Mouse (Mus musculus): Measurements from ENCODE around the gene Fpgt. TPM values are rescaled to one million over a fixed set of nuclear protein-coding genes. Genes with fewer than 3 reads are reported as not detected.
A peak's percentile ranks its signal among the peaks of the same experiment; 100 is the strongest.

Gene Fpgt
- polyA plus RNA-seq (2012; rRNA removed), result 16.3 TPM in 2 replicates

DNA sequence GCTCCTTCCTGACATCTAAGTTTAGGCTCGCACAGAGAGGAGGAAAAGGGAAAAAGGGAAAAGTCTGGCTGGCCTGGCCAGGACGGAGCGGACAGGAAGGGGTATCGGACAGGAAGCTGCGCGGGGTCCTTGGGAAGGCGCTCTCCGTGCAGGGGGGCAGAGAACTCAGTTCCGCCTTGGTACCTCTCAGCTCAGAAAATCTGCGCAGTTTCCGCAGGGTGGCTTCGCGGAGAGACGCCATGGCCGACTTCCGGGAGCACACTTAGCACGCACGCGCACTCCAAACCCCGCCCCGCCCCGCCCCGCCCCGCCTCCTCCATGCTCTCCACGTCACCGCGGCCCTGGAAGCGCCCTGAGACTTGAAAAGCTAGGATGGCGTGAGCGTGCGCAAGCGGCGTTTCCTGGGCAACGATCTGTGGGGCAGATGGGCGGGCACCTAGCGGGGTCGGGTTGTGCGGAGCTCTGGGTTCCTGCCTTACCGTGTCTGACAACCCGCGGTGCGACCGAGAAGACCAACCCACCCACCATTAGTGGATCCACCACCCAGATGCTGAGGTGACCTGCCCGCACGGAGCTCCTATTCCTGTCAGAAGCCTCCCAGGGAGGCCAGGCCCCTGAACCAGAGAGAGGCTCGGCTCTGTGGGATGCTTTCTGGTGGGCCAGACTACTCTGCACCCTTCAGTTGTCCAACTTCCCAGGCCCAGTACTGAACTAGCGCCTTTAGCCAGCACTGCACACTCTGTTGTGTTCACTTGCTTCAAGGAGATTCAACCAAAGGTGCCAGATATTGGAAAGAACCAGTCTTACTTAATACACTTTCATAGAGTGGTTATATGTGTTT lies at the start of gene Fpgt, which contains the start of gene Lrriq3:
TSS of gene Fpgt (minus strand) at position 288 of the 841 bp plus-strand sequence.
TSS of gene Lrriq3 (plus strand) at position 319 of the 841 bp plus-strand sequence.
- DNase-seq (ENCODE audit: low spot score), result peak; percentile 68

DNA sequence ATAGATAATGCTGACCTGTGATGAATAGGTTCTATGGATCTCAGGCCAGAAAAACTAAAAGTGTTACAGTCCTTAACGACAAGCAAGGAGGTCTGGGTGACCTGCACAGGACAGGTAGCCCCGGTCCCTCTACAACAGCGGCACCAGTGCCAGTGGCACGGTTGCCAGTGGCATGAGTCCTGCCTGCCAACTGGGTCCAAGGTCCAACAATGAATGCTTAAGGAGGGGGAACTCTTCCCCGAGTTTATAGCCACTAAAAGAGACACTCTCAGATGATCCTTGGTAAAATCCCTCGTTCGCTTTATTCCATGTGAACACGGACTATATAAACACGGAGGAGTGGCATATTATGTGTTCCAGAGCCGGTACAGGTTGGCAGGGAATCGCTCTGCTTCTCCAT lies 47.8 kb upstream of the Fpgt start:
- no peak for DNase-seq (ENCODE audit: low spot score)

DNA sequence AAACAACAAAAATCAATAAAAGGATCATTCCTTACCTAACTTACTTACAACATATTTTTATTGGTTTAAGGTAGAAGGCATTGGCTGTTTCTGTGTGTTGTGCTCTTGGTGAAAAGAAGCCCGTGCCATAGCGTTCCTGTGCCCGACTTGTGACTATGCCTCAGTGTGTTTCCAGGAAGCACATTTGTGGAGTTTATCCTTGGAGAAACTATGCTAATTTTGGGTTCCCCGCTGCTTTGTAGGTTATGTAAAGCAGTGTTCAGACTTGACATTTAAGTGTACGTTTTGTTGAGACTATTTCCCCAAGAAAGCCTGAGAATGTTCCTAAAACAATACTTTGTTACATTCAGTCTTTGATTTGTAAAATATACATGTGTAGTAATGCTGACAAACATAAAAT lies 44.5 kb upstream of the Fpgt start:
- DNase-seq (ENCODE audit: low spot score), result no peak

DNA sequence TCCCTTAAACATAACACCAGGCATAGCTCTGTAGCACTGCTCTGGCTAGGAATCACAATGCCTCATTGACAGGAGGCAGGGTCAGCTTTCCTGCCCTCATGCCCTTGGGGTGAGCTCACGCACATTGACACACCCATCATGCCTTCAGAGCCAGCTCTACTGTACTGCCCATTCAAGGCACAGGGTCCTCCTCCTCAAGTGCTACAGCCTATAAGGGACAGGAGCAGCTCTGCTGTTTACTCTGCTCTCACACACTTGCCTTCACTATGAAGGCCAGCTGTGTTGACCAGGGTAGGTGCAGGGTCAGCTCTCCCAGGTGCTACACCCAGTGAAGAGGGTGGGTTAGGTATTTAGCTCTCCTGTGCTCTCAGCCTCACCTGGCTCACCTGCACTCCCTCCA lies 12.8 kb upstream of the Fpgt start:
- DNase-seq (ENCODE audit: low spot score), result no peak

DNA sequence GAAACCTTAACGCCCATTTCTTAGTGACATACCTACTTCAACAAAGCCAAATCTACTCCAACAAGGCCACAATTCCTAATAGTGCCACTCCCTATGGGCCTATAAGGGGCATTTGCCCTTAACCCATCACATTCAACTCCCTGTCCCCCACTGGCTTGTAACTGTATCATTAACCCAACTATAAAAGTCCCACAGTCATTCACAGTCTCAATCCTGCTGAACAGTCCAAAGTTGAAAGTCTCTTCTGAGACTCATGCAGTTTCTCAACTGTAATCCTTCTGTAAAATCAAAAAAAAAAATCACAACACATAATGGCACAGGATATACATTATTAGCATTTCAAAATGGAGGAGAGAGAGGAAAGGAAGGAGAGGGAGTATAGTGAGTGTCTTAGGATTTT lies 6.1 kb upstream of the Fpgt start:
- DNase-seq (ENCODE audit: low spot score), result no peak

DNA sequence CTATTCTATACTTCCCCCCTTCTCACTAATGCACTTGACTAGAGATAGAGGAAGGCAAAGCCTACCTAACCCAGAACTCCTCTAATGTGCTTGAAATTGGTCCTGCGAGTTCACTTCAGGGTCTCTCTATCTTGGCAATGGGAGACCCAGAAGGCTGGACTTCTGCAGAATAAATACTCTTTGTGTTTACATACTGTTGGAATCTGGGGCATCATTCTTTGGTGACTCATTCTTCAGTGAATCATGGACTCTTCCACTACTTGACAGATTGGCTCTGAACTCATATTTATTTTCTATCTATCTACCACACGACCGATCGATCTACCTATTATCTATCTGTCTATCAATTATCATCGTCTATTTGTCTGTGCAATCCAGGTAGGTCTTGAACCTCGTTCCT lies 1.1 kb downstream of the Fpgt start:
- no peak for DNase-seq (ENCODE audit: low spot score)

DNA sequence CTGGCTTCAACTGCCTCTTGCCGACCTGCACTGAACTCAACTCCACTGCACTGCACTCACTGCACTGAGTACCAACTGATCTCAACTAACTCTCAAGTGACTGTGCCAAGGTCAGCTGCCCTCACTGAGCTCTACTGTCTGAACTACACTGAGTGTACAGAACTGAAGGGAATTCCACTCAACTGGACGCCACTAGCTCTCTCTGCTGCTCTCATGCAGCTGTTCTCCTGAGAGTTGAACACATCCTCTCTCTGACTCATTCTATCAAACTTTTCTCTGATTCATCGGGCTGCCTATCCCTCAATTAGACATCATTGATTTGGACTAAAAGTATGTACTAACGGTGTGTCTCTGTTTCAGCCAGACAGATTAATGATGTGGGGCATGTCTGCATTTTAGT lies 15.3 kb downstream of the Fpgt start:
- no peak for DNase-seq (ENCODE audit: low spot score)

DNA sequence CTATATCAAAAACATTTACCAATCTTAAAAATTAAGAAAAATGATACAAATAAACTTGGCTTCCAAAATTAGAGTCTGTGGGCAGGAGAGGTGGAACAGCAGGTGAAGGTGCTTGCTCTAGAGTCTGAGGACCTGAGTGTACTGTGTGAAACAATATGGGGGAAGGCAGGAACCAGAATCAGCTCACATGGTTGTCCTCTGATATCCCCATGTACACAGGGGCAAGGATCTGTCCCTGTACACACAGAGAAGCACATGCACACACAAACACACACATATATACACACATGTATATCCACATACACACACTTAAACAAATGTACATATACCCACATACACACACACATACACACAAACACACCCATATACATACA lies 33.8 kb downstream of the Fpgt start:
- DNase-seq (ENCODE audit: low spot score), result no peak

DNA sequence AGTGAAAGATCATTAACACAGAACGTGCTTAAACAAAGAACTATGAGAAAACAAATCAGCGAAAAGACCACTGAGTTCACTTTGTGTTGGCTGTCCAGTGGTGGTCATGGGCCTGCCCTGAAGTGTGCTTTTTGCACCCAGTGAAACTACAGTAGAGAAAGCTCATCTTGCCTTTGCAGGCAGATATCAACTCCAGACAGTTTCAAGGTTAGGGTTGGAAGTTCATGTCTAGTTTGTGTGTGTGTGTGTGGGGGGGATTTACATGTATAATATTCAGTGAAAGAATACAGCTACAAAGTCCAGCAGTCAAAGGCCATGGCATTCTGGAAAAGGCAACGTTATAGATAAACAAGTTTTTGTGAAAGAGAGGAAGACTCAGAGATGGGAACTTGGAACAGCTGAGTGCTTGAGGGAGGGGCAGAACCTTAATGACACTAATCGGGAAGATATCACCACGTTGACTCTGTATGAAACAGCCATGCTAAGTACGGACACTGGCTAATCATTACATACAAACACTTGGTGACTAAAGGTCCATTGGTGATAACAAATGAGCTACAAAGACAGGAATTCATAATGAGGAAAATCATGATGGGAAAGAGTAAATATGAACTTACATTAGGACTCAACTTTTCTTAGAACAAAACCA lies 34.3 kb downstream of the Fpgt start:
- no peak for DNase-seq (ENCODE audit: low spot score)

DNA sequence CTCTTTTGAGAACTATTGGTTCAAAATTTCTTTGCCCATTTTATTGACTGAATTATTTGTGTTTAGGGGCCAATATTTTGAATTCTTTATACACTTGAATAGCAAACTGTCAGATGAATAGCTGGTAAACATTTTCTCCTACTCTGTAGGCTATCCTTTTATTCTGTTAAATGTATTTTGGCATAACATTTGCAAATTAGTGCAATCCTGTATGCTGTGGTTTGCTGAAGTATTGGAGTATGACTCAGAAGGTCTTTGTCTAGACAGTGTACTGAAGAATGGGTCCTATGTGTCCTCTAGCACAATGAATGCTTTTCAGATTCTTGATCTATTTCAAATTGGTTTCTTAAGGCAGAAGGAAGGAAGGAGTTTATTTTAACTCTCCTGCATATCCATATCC lies 35.6 kb downstream of the Fpgt start:
- no peak for DNase-seq (ENCODE audit: low spot score)

DNA sequence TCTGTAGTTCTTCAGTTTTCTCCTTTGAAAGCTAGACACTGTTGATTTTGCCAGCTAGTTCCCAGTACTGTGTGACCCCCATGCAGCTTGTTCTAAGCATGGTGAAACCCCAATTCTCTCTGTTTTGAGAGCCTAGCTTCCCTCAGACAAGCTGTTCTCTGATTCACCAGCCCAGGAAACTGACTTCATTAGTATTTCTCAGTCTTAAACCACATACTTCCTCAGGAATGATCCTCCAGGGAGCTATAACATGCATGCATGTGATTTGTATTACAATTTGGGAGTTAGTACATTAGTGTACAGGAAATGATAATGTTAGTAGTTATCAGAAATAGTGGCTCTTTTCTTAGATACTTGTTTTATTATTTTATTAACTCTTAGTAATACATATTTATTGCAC lies 36.6 kb downstream of the Fpgt start:
- DNase-seq (ENCODE audit: low spot score), result no peak

DNA sequence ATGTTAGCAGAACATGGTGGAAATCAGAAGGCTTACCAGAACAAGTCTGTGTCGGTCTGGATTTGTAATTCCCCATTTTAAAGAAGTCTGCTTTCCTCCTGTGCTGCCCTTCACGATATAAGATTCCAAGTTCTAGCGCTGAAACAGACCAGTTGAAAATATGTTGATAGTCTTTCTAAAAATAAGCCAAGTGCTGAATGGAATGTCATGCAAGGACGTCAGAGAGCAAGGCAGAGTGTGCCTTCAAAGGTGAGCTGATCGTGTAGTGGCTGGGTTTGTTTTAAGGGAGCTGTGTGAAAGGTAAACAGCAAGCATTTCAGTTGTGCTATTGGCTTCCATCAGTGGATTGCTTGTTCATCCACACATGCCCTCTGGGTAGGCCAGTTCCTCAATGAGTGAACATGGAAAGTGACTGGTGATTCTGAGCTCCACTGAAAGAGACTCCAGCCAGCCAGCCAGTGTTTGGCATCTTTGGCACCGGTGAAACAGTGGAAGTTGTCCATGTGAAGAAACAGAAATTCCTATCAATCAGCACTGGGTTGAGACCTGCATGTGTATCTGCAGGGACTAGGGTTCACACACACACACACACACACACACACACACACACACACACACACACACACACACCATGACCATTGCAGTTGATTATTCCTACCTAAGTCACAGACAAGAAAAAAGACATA lies 37.8 kb downstream of the Fpgt start, which contains the start of gene Tnni3k:
TSS of gene Tnni3k (minus strand) at position 177 of the 686 bp plus-strand sequence.
- DNase-seq (ENCODE audit: low spot score), result no peak

DNA sequence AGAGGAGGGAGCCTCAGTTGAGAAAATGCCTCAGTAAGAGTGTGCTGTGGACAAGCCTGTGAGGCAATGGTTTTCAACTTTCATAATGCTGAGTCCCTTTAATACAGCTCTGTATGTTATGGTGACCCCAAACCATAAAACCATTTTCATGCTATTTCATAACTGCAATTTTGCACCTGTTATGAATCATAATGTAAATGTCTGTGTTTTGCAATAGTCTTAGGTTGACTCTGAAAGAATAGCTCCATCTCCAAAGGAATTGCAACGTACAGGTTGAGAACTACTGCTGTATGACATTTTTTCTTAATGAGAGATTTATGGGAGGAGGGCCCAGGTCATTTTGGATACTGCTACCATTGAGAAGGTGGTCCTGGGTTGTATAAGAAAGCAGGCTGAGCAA lies 40.0 kb downstream of the Fpgt start:
- no peak for DNase-seq (ENCODE audit: low spot score)

DNA sequence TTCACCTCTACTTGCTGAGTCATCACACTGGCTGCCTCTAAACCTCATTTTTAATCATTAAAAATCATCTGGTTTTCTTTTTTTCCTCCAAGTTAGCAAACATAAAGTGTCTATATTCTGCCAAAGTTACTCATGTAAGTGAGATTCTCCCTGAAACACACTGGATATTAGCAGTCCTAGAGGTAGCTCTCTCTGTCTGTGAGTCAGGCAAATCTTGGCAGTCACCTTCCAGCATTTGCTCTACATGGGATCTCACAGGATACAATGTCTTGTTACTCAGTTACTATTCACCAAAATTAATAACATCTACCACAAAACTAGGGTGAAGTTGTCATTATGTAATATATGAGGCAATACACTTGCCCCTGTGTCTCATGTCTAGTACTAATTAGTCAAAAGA lies 41.2 kb downstream of the Fpgt start:
- no peak for DNase-seq (ENCODE audit: low spot score)

DNA sequence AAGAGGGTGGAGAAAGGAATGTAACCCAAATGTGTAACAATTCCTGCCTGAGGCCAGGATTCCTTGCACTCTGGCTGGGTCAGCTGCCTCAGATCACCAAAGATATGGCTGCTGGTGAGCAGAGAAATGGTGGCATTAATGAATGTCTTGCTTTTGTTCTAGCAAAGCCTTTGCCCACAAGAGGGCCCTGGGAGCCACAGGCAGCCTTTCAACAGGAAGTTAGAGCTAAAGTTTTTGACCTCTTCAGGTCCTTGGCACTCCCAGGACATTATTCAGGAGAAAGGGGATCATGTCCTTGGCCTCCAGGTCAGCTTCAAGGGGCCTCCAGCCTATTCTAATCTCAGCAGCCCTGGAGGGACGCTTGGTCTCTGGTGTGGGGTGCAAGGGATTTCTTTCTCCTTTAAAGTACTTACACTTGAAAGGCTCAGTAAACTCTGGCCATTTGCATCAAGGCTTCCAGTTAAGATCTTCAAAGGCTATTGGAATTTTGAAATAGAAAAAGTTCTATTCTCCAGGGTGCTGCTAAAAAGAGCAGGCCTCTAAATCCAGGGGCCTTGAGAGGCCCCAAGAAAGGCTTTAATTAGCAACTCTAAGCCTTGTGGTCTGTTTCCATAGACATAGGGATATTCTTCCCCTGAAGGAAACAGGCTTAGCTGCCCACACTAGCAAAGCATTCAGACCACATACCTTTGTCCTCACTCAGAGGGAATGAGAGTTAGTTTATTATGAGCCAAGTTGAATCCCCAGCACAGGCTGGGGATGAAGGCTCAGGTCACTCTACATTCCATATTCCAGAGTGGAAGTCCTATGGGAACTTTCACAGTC lies 54.0 kb downstream of the Fpgt start:
- DNase-seq (ENCODE audit: low spot score), result no peak

Other genes starting within 250 kb of the Fpgt start
- not detected in 2 replicates for gene Tnni3k, start 38.0 kb downstream of the Fpgt start, polyA plus RNA-seq (2012; rRNA removed)
- 0.91 and 1.1 TPM in 2 replicates for gene Lrriq3, start within 50 bp of the Fpgt start, polyA plus RNA-seq (2012; rRNA removed)